Mouse (Mus musculus): ENCODE results near the gene Tapbp. TPM values are rescaled to one million over a fixed set of nuclear protein-coding genes. Genes with fewer than 3 reads are reported as not detected.

Gene Tapbp
- polyA plus RNA-seq, 1 experiment from 2014 or later: 42.1 TPM

GRCm38 (mm10) chr17:33965082-33965845, 49.6 kb downstream of the Tapbp start:
- 91% methylated on average over 17 of the region's 17 CpGs for WGBS
- Histone ChIP-seq H3K27ac (no peak overlapping the region), H3K36me3 (peaks cover 58% of the 10 kb centered on the region), H3K4me3 (no peak overlapping the region), H3K4me2 (no peak overlapping the region), H3K4me1 (no peaks in the 10 kb centered on the region), H3K27me3 (no peaks in the 10 kb centered on the region), H3K9me3 (no peaks in the 10 kb centered on the region), H3K9ac (no peak overlapping the region)
- no peak for ATAC-seq (ENCODE audit: insufficient number of reproducible peaks, low FRiP score, low TSS enrichment, low read depth)

DNA sequence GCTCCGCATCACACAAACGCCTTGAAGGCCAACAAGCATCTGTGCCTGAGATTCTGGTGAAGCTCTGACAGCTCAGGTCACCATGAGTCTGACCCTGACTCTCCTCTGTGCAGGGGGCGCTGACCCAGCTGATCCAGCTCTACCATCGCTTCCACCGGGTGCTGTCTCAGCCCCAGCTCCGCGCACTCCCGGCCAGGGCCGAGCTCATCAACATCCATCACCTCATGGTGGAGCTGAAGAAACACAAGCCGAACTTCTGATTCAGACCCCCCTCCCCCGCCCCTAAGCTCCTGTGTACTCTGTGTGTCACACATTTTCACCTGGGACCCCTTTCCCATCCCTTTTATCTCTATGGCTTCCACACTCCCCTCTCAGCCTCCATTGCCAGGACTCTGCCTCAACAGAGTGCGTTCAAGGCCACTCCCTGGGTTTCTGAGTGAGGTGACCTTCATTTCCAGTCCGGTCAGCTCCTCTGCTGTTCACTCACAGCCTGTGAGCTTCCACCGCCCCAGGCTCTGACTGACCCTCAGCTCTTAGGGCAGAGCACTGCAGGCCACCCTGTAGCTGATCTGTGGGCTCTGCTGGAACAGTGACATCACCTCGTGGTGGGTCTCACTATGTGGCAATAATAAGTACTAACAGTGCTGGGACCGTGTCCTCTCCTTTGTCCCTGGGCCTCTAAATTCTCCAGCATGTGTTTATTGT, 50.3 kb downstream of the Tapbp start:
- peaks cover 52% of the 10 kb centered on the region for H3K36me3 ChIP-seq
- H3K4me1 ChIP-seq: no peaks in the 10 kb centered on the region
- ATAC-seq (ENCODE audit: insufficient number of reproducible peaks, low FRiP score, low TSS enrichment, low read depth): no peak
- WGBS: 84% methylated on average over 16 of the region's 16 CpGs
- H3K4me3 ChIP-seq: no peak overlapping the region
- no peak overlapping the region for H3K9ac ChIP-seq
- no peak overlapping the region for H3K27ac ChIP-seq
- no peaks in the 10 kb centered on the region for H3K9me3 ChIP-seq
- H3K4me2 ChIP-seq: no peak overlapping the region
- H3K27me3 ChIP-seq: no peaks in the 10 kb centered on the region

- peak; percentile 32; the same call in 1 of the 2 replicates for ATAC-seq (ENCODE audit: insufficient number of reproducible peaks, low FRiP score, low TSS enrichment, low read depth)
- Histone ChIP-seq H3K27me3 (peaks cover 5% of the 10 kb centered on the region; the same call in 1 of the 2 replicates), H3K27ac (no peak overlapping the region), H3K36me3 (peaks cover 27% of the 10 kb centered on the region), H3K9ac (no peak overlapping the region), H3K4me3 (no peak overlapping the region), H3K4me1 (no peaks in the 10 kb centered on the region), H3K4me2 (no peak overlapping the region), H3K9me3 (no peaks in the 10 kb centered on the region)
- WGBS: 2% methylated on average over 9 of the region's 9 CpGs
These were observed 52.8 kb downstream of the Tapbp start for GRCm38 (mm10) chr17:33968489-33968888.

GRCm38 (mm10) chr17:33968927-33969326, 53.2 kb downstream of the Tapbp start:
- Histone ChIP-seq H3K4me1 (no peaks in the 10 kb centered on the region), H3K27me3 (peaks cover 10% of the 10 kb centered on the region; the same call in 1 of the 2 replicates), H3K36me3 (peaks cover 23% of the 10 kb centered on the region), H3K4me2 (no peak overlapping the region), H3K4me3 (no peak overlapping the region), H3K9me3 (no peaks in the 10 kb centered on the region), H3K9ac (no peak overlapping the region), H3K27ac (no peak overlapping the region)
- ATAC-seq (ENCODE audit: insufficient number of reproducible peaks, low FRiP score, low TSS enrichment, low read depth): no peak; the same call in 1 of the 2 replicates
- 21% methylated on average over 5 of the region's 5 CpGs for WGBS

DNA sequence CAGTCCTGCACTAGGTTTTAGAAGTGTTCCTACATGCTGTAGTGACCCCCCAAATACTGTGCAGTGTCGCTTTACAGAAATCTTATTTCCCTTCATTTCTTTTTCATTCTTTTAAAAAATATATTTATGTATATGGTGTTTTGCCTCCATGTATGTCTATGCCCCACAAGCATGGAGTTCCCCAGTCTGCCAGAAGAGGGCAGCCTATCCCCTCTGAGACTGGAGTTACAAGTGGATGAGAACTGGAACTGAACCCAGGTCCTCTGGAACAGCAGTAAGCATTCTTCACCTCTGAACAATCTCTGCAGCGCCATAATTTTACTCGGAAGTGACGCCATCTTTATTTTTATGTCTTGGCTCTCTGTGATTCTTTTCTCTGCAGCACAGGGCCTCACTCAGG, 53.7 kb downstream of the Tapbp start:
- Histone ChIP-seq H3K4me2 (no peak overlapping the region), H3K9me3 (no peaks in the 10 kb centered on the region), H3K27me3 (peaks cover 14% of the 10 kb centered on the region; the same call in 1 of the 2 replicates), H3K4me1 (no peaks in the 10 kb centered on the region), H3K4me3 (no peak overlapping the region), H3K9ac (no peak overlapping the region), H3K27ac (no peak overlapping the region), H3K36me3 (peaks cover 21% of the 10 kb centered on the region)
- ATAC-seq (ENCODE audit: insufficient number of reproducible peaks, low FRiP score, low TSS enrichment, low read depth): no peak
- 78% methylated on average over 4 of the region's 4 CpGs for WGBS

GRCm38 (mm10) chr17:33972691-33973090, 57.0 kb downstream of the Tapbp start:
- Histone ChIP-seq H3K9ac (no peak overlapping the region), H3K27ac (no peak overlapping the region), H3K9me3 (no peaks in the 10 kb centered on the region), H3K36me3 (no peaks in the 10 kb centered on the region), H3K4me1 (peaks cover 1% of the 10 kb centered on the region; the same call in 1 of the 2 replicates), H3K4me3 (no peak overlapping the region), H3K4me2 (no peak overlapping the region), H3K27me3 (peaks cover 37% of the 10 kb centered on the region)
- no peak for ATAC-seq (ENCODE audit: insufficient number of reproducible peaks, low FRiP score, low TSS enrichment, low read depth)
- 0% methylated on average over 1 of the region's 1 CpGs for WGBS

DNA sequence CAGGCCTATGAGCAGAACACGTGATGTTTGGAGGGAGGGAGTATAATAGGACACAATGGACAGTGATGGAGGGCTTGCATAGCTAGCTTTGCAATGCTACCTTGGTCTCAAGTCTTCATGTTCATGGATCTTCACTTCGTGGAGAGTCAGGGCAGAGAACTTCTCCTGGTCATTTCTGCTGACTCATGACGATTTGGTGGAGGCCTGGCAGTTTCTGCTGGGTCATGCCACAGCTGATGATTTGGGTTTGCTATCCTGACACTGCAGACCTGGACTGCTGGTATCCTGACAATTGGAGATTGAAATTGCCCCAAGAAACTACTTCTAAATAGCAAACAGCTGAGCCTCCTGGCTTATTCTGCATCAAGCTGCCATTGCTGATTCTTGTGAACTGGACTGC, 57.9 kb downstream of the Tapbp start:
- peaks cover 10% of the 10 kb centered on the region for H3K4me1 ChIP-seq
- H3K36me3 ChIP-seq: no peaks in the 10 kb centered on the region
- ATAC-seq (ENCODE audit: insufficient number of reproducible peaks, low FRiP score, low TSS enrichment, low read depth): no peak
- no peaks in the 10 kb centered on the region for H3K9me3 ChIP-seq
- no peak overlapping the region for H3K4me2 ChIP-seq
- H3K27me3 ChIP-seq: peaks cover 46% of the 10 kb centered on the region
- H3K9ac ChIP-seq: no peak overlapping the region
- H3K27ac ChIP-seq: no peak overlapping the region
- H3K4me3 ChIP-seq: no peak overlapping the region
- WGBS: 58% methylated on average over 3 of the region's 3 CpGs

GRCm38 (mm10) chr17:33977861-33978557, 62.3 kb downstream of the Tapbp start:
- Histone ChIP-seq H3K9me3 (no peaks in the 10 kb centered on the region), H3K4me1 (peaks cover 24% of the 10 kb centered on the region), H3K4me3 (peak overlapping the region; percentile 35), H3K4me2 (peak overlapping the region; percentile 52), H3K9ac (0 out of 2 replicates have a peak overlapping the region, but pooled peaks have one; percentile 18), H3K27ac (no peak overlapping the region), H3K36me3 (no peaks in the 10 kb centered on the region), H3K27me3 (peaks cover 68% of the 10 kb centered on the region)
- no peak for ATAC-seq (ENCODE audit: insufficient number of reproducible peaks, low FRiP score, low TSS enrichment, low read depth)
- 1% methylated on average over 57 of the region's 57 CpGs for WGBS

DNA sequence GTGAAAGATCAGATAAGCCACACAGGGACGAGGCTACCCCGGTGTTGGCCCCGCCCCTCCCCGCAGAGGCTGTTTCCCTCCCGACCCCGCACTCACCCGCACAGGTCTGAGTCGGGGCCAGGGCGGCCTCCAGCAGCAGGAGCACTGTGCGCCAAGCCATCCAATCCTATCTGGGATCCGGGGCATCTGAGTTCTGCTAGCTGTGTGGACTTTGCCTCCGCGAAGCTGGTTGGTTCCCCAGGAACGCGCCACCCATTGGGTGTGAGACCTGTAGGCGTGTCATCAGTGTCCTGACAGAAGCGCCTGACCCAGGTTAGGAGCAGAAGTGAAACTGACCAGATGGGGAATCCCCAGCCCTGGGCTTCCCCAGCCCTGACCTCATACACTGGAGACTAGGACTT, 62.9 kb downstream of the Tapbp start:
- Histone ChIP-seq H3K4me2 (peak overlapping the region; percentile 52), H3K4me3 (peak overlapping the region; percentile 35), H3K9me3 (no peaks in the 10 kb centered on the region), H3K9ac (0 out of 2 replicates have a peak overlapping the region, but pooled peaks have one; percentile 18), H3K27me3 (peaks cover 62% of the 10 kb centered on the region), H3K36me3 (no peaks in the 10 kb centered on the region), H3K4me1 (peaks cover 24% of the 10 kb centered on the region), H3K27ac (no peak overlapping the region)
- 1% methylated on average over 17 of the region's 17 CpGs for WGBS
- peak; percentile 21; the same call in 1 of the 2 replicates for ATAC-seq (ENCODE audit: insufficient number of reproducible peaks, low FRiP score, low TSS enrichment, low read depth)
